Mouse (Mus musculus): ENCODE results near the gene Nr2f2. TPM values are rescaled to one million over a fixed set of nuclear protein-coding genes. Genes with fewer than 3 reads are reported as not detected.

Nr2f2 gene
- polyA plus RNA-seq, 1 experiment from 2014 or later: 230 TPM

DNA sequence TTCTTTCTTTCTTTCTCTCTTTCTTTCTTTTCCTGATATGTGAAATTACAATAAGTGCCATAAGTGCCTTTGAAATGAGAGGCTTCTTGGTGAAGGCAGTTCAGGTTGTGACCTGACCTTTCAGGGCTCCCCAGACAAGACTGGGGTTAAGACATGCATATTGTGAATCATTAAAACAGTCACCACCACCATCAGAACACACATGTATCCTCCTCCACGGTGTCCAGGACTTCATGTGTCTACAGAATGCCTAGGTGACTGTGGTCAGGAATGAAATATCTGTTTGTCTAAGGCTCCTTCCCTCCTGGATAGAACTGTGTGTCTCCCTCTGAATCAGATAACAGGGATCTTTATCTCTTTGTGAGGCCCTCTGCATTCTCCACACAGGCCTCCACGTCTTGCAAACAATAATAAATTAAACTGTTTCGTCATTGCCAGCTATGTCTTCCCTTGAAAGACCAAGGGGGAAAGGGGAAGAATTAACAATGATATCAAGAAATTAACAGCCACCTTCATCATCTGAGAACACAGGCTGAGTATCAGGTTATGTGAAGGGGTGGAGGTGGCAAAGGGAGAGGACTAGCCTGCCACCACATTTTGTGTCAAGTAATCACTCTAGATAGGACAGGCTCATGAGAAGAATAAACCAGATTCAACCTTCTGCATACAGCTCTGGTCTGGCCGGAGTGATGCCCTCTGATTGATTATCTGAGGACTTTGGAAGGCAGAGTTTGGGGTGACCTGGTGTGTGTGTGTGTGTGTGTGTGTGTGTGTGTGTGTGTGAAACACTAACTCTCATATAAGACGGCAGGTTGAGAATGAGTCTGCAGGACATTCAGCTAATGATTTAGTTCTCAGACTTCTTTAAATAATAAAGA lies 10.6 kb downstream of the Nr2f2 start:
- no peaks in the 10 kb centered on the region for H3K27me3 ChIP-seq
- H3K4me1 ChIP-seq: peaks cover 13% of the 10 kb centered on the region; the same call in 1 of the 2 replicates
- 14% methylated on average over 5 of the region's 5 CpGs for WGBS
- H3K27ac ChIP-seq: peak overlapping the region; percentile 100
- ATAC-seq (replicated peaks; ENCODE audit: low FRiP score): no peak
- peak overlapping the region; percentile 98 for H3K9ac ChIP-seq
- no peaks in the 10 kb centered on the region for H3K9me3 ChIP-seq (replicated peaks)
- peaks cover 36% of the 10 kb centered on the region for H3K36me3 ChIP-seq
- H3K4me3 ChIP-seq (replicated peaks): peak overlapping the region; percentile 84
- peak overlapping the region; percentile 75 for H3K4me2 ChIP-seq

DNA sequence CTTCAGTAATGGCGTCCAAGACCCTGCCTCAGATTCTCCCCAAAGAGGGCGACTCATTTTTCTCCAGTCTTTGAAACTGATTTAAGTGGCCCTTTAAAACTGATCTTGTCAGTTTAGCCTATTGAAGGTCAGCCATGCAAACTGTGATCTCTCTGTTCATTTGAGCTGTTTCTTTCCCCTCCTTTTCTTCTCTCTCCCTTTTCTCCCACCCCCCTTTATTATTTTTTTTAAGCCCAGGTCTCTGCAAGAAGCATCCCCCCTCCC lies 11.2 kb downstream of the Nr2f2 start:
- WGBS: 18% methylated on average over 2 of the region's 2 CpGs
- peaks cover 15% of the 10 kb centered on the region for H3K4me1 ChIP-seq
- H3K36me3 ChIP-seq: peaks cover 36% of the 10 kb centered on the region
- H3K4me3 ChIP-seq (replicated peaks): peak overlapping the region; percentile 84
- H3K4me2 ChIP-seq: peak overlapping the region; percentile 75
- no peaks in the 10 kb centered on the region for H3K9me3 ChIP-seq (replicated peaks)
- ATAC-seq (replicated peaks; ENCODE audit: low FRiP score): no peak
- no peaks in the 10 kb centered on the region for H3K27me3 ChIP-seq
- H3K27ac ChIP-seq: peak overlapping the region; percentile 100
- H3K9ac ChIP-seq: peak overlapping the region; percentile 98

DNA sequence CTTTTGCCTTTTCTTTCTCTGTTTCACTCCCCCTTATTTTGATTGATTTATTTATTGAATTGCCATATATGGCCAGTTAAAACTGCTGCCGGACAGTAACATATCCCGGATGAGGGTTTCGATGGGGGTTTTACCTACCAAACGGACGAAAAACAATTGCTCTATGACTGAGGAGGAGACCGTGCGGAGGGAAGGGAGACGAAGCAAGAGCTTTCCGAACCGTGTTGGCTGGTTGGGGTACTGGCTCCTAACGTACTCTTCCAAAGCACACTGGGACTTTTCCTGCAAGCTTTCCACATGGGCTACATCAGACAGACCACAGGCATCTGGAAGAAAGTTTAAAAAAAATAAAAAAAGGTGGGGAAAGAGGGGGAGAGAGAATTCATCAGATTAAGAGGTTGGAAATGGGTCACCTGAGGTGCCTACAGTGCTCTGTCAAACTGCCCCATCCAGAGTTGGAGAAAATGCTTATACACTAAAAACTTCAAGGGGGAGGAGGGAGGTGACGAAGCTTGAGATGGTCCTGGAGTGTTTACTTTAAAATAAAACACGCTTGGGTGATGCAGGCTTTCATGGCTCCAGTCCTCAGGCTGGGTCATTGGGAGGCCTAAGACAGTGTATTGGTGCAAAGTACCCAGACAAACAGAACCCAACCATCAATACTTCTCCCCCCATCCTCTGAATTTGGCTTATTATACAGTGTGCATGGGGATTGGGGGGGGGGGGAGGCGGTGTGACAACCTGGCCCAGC lies 11.8 kb downstream of the Nr2f2 start:
- peak overlapping the region; percentile 98 for H3K9ac ChIP-seq
- H3K36me3 ChIP-seq: peaks cover 36% of the 10 kb centered on the region
- 15% methylated on average over 14 of the region's 14 CpGs for WGBS
- ATAC-seq (replicated peaks; ENCODE audit: low FRiP score): peak; percentile 38
- H3K4me2 ChIP-seq: peak overlapping the region; percentile 75
- peak overlapping the region; percentile 100 for H3K27ac ChIP-seq
- no peaks in the 10 kb centered on the region for H3K9me3 ChIP-seq (replicated peaks)
- H3K4me1 ChIP-seq: peaks cover 20% of the 10 kb centered on the region
- no peaks in the 10 kb centered on the region for H3K27me3 ChIP-seq
- H3K4me3 ChIP-seq (replicated peaks): peak overlapping the region; percentile 84

GRCm38 (mm10) chr7:70353151-70353550 lies 13.4 kb downstream of the Nr2f2 start:
- H3K4me1 ChIP-seq: peaks cover 36% of the 10 kb centered on the region
- WGBS: 8% methylated on average over 4 of the region's 4 CpGs
- H3K4me2 ChIP-seq: peak overlapping the region; percentile 73
- no peaks in the 10 kb centered on the region for H3K27me3 ChIP-seq
- no peaks in the 10 kb centered on the region for H3K9me3 ChIP-seq (replicated peaks)
- H3K9ac ChIP-seq: peak overlapping the region; percentile 75
- H3K36me3 ChIP-seq: peaks cover 35% of the 10 kb centered on the region
- no peak for ATAC-seq (replicated peaks; ENCODE audit: low FRiP score)
- H3K4me3 ChIP-seq (replicated peaks): peak overlapping the region; percentile 58
- peak overlapping the region; percentile 94; the same call in 1 of the 2 replicates for H3K27ac ChIP-seq

GRCm38 (mm10) chr7:70352617-70353016 lies 13.9 kb downstream of the Nr2f2 start:
- H3K4me1 ChIP-seq: peaks cover 42% of the 10 kb centered on the region
- H3K27ac ChIP-seq: peak overlapping the region; percentile 94
- WGBS: 10% methylated on average over 3 of the region's 3 CpGs
- peak overlapping the region; percentile 73 for H3K4me2 ChIP-seq
- H3K9ac ChIP-seq: peak overlapping the region; percentile 75
- H3K27me3 ChIP-seq: no peaks in the 10 kb centered on the region
- H3K4me3 ChIP-seq (replicated peaks): peak overlapping the region; percentile 58
- H3K36me3 ChIP-seq: peaks cover 29% of the 10 kb centered on the region
- no peaks in the 10 kb centered on the region for H3K9me3 ChIP-seq (replicated peaks)
- ATAC-seq (replicated peaks; ENCODE audit: low FRiP score): no peak

GRCm38 (mm10) chr7:70351981-70352560 lies 14.5 kb downstream of the Nr2f2 start:
- no peak for ATAC-seq (replicated peaks; ENCODE audit: low FRiP score)

DNA sequence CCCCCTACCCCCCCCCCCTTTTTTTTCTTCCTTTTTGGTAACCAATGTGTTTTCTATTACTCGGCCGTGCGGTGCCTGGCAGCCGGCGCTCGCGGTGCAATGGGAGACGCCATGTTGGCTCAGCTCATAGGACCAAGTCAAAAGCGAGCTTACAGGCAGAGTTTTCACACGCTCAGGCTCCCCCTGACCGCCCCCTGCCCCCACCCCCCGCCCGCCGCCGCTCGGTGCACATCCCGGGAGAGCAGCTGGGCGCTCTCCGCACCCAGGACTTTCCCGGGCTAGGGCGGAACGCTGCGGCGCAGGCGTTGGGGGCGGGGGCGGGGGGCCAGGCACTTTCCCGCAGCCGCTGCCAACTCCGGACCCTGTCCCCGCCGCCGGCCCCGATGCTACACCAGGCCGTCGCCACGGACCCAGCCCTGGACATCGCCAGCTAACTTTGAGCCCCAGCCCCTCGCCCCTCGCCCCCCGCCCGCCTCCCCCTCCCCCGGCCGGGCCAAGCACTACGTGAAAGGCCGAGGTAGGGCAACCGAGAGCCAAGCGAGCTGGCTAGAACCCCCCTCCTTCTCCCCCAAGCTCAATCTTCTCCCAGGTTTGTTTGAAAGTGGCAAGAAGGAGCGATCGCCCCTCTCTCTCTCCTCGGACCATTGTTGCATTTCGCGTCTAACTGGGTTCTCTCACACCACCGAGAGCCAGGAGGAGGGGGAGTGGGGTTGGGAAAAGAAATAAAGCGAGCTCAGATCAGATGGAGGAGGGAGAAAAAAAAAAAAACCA lies 15.6 kb downstream of the Nr2f2 start:
- H3K27ac ChIP-seq: peak overlapping the region; percentile 94
- peak overlapping the region; percentile 75 for H3K9ac ChIP-seq
- H3K4me3 ChIP-seq (replicated peaks): peak overlapping the region; percentile 58
- H3K4me1 ChIP-seq: peaks cover 51% of the 10 kb centered on the region
- H3K36me3 ChIP-seq: peaks cover 20% of the 10 kb centered on the region
- peak; percentile 45 for ATAC-seq (replicated peaks; ENCODE audit: low FRiP score)
- 2% methylated on average over 50 of the region's 55 CpGs for WGBS
- no peaks in the 10 kb centered on the region for H3K27me3 ChIP-seq
- H3K4me2 ChIP-seq: peak overlapping the region; percentile 73
- no peaks in the 10 kb centered on the region for H3K9me3 ChIP-seq (replicated peaks)

More at GRCm38 (mm10) chr7:70351981-70352560, 14.5 kb downstream of the Nr2f2 start:
- Histone ChIP-seq H3K27me3 (no peaks in the 10 kb centered on the region), H3K27ac (peak overlapping the region; percentile 94), H3K4me1 (peaks cover 45% of the 10 kb centered on the region), H3K4me2 (peak overlapping the region; percentile 73), H3K9ac (peak overlapping the region; percentile 75), H3K4me3 (replicated peaks) (peak overlapping the region; percentile 58), H3K9me3 (replicated peaks) (no peaks in the 10 kb centered on the region), H3K36me3 (peaks cover 29% of the 10 kb centered on the region)
- WGBS: 6% methylated on average over 1 of the region's 1 CpGs

DNA sequence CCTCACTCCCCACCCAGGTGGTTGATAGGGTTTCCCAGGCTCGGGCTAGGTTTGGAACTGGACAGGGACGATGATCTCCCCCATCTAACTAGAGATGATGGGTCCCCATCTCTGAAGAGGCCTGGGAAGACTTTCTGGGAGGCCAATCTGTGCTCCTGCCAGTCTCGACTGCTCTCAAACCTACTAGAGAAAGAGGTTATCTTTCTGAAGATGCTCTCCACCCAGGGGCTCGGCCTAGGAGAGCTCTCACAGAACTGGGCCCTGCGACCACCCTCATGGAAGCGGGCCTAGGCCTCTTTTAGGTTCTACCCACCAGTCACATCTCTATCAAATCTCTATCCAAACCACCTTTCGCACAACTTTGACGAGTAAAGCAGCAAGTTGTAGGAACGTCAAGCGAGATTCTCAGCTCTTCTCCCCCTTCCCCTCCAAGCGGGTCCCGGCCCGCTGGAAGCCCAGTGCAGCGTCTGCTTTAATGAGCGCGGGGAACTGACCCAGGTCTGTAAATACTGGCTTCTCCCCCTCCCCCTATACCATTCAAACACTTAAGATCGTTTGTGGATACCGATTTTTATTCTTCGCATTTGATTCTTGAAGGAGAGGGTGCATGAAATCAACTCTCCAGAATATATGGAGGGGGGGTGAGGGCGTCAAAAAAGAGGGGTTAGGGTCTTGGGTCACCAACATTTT lies 16.4 kb downstream of the Nr2f2 start:
- Histone ChIP-seq H3K9ac (peak overlapping the region; percentile 75), H3K27ac (peak overlapping the region; percentile 94), H3K4me1 (peaks cover 60% of the 10 kb centered on the region), H3K4me2 (peak overlapping the region; percentile 73), H3K4me3 (replicated peaks) (peak overlapping the region; percentile 58), H3K36me3 (peaks cover 13% of the 10 kb centered on the region), H3K27me3 (no peaks in the 10 kb centered on the region), H3K9me3 (replicated peaks) (no peaks in the 10 kb centered on the region)
- ATAC-seq (replicated peaks; ENCODE audit: low FRiP score): no peak
- WGBS: 4% methylated on average over 20 of the region's 20 CpGs

GRCm38 (mm10) chr7:70348977-70349615 lies 17.4 kb downstream of the Nr2f2 start:
- peaks cover 8% of the 10 kb centered on the region; the same call in 1 of the 2 replicates for H3K36me3 ChIP-seq
- H3K9ac ChIP-seq: peak overlapping the region; percentile 75
- ATAC-seq (replicated peaks; ENCODE audit: low FRiP score): no peak
- WGBS: 16% methylated on average over 11 of the region's 11 CpGs
- H3K4me2 ChIP-seq: peak overlapping the region; percentile 73
- H3K4me3 ChIP-seq (replicated peaks): peak overlapping the region; percentile 58
- peak overlapping the region; percentile 94 for H3K27ac ChIP-seq
- no peaks in the 10 kb centered on the region for H3K9me3 ChIP-seq (replicated peaks)
- H3K27me3 ChIP-seq: no peaks in the 10 kb centered on the region
- H3K4me1 ChIP-seq: peaks cover 70% of the 10 kb centered on the region

- peak overlapping the region; percentile 58 for H3K4me3 ChIP-seq (replicated peaks)
- H3K9ac ChIP-seq: peak overlapping the region; percentile 75
- 11% methylated on average over 30 of the region's 30 CpGs for WGBS
- H3K9me3 ChIP-seq (replicated peaks): no peaks in the 10 kb centered on the region
- no peak for ATAC-seq (replicated peaks; ENCODE audit: low FRiP score)
- H3K4me2 ChIP-seq: peak overlapping the region; percentile 73
- peaks cover 77% of the 10 kb centered on the region for H3K4me1 ChIP-seq
- peak overlapping the region; percentile 94 for H3K27ac ChIP-seq
- H3K27me3 ChIP-seq: peaks cover 4% of the 10 kb centered on the region; the same call in 1 of the 2 replicates
- peaks cover 12% of the 10 kb centered on the region; the same call in 1 of the 2 replicates for H3K36me3 ChIP-seq
Observed at GRCm38 (mm10) chr7:70348064-70348976, 18.2 kb downstream of the Nr2f2 start.

Measured in kidney, embryonic 15.5 days (tissue).